Mouse (Mus musculus) naive thymus-derived CD4-positive, alpha-beta T cell, adult 2 months (primary cell): Measurements from ENCODE around the gene Bicc1.

Source experiments
- DNase-seq: peaks from one replicate; pipeline ENCODE4 v3.0.0-alpha.2; 2011; ENCODE audit warnings: low read depth

Gene Bicc1

DNA sequence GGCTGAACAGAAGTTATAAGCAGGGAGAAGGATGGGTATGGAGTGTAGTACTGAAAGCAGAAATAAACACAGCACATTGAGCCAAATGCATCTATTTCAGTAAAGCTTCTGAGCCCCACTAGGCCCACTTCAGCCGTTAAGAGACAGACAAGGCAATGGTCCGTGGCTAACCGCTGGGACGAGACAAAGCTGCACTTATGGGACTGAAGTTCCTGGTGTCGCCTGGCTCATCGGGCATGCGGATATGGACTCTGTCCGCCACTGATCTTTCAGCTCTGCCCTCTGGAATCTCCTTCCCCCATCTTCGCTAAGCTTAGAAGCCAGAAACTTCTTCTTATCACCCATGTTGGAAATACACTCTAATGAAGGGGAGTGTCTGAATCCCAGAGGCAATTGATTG is 106.8 kb downstream of the Bicc1 start:
- DNase-seq = no peak

DNA sequence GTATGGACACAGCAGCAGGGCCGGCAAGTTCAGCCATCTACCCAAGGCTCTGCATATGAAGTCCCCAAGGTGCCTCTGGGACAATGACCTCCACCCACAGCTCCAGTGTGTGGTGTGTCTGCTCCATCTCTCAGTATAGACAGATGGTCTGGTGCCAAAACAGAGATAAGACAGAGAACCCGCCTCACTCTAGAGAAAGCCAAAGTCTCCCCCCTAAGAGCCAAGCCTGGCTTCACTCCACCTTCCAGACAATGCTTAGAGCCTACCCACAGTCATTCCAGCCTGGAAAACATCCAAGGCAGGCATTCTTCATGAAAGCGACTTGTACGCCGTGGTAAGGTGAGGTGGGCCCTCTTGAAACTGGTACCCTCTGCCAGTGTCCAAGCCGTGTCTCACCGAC is 107.3 kb downstream of the Bicc1 start:
- DNase-seq = no peak

DNA sequence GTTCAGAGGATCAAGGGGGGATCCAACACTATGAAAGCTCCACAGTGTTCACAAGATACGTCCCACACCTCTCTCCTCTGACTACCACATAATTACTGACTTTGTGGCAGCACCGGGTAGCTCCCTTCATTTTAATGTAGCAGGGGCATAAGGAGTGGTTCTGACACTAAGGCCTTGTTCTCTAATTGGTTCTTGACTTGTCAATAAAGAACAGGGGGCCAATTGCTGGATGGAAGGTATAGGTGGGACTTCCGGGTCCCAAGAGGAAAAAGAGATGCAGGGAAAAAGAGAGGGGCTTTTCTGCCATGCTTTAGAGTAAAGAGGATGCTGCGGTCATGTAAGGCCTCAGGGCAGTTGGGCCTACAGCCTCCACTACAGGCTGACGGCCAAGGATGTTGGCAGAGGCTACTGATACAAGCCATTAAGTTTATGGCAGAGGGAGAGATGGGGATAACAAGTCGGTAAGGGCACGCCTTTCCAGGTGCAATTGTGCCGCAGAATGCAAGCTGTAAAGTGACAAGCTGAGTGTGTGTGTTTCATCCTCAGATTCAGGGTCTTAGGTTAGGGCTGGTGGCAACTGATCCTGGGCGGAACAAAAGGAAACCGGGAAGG is 108.7 kb downstream of the Bicc1 start:
- DNase-seq = no peak

GRCm38 (mm10) chr10:71049294-71049693 is 110.2 kb downstream of the Bicc1 start:
- no peak for DNase-seq

- no peak for DNase-seq
These were observed 115.1 kb downstream of the Bicc1 start for GRCm38 (mm10) chr10:71044410-71044809.

GRCm38 (mm10) chr10:71041874-71042273 is 117.6 kb downstream of the Bicc1 start:
- DNase-seq = no peak

DNA sequence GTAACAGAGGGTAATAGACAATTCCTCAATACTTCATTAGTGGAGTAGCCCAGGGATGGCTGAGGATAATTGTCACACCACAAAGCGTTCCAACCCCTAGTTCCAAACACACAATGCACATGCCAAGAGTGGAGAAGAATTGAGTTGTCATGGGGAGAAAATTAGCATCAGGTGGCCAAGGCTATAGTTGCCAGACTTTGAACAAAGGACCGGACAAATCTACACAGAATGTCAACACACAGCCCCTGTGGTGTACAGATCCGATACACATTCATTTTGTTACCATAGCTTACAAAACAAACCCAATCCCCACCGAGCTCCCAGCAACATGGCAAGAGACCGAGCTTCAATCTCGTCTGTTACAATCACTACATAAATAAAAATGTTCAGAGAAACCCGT is 123.0 kb downstream of the Bicc1 start:
- DNase-seq = no peak

DNA sequence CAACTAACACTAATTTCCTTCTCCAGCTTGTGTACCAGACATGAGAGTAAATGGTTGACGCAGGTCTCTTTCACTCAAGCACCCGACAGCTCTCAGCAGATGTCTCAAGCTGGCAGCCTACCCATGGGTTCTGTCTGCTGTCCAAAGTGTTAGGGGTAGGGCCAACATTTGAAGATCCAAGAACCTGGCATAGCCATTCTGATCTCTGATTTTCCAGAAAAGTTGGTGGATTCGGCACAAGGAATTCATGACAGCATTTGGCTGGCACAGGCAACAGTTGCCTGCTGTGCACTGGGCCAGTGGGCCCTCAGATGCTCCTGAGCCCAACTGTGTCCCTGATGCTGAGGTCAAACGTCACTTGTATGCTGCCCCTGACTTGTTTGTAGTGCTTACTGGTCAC is 130.5 kb downstream of the Bicc1 start:
- no peak for DNase-seq

- no peak for DNase-seq
These were observed 131.2 kb downstream of the Bicc1 start for GRCm38 (mm10) chr10:71028066-71028844.

GRCm38 (mm10) chr10:71025131-71025894 is 134.2 kb downstream of the Bicc1 start:
- no peak for DNase-seq

DNA sequence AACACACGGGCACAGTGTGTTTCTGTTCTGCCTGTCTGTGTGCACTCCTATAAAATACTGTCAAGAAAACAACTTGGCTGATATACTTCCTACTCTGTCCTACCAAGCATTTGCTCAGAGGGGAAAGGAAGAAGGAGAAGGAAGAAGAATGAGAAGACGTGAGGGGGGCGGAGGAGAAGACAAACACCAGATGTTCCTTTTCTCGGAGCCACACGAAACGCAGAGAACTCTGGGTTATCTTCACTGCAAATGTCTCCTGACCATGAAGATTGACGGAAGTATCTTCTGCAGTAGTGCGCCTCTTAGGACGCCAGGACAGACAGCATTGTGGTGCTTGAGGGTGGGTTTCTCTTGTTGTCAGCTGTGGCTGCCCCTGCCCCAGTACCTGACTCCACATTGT is 134.8 kb downstream of the Bicc1 start:
- DNase-seq = no peak

- no peak for DNase-seq
These were observed 136.0 kb downstream of the Bicc1 start for GRCm38 (mm10) chr10:71023471-71023870.

DNA sequence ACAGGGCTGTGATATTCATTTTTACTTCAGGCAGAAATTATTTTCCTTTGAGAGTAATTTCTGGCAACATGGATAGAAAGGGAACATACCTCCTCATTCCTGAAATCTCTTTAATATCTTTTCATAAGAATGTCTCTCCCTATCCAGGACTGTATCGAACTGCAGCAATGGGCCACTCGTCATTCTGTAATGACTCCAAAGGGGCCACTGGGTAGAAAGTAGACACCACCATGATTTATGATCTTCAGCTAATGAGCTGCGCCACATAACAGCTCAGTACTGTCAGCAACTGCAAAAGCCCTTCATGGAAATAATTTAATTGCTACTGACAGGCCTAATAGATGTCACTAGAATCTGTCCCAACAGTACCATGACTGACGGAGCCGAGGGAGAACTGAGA is 139.0 kb downstream of the Bicc1 start:
- no peak for DNase-seq

DNA sequence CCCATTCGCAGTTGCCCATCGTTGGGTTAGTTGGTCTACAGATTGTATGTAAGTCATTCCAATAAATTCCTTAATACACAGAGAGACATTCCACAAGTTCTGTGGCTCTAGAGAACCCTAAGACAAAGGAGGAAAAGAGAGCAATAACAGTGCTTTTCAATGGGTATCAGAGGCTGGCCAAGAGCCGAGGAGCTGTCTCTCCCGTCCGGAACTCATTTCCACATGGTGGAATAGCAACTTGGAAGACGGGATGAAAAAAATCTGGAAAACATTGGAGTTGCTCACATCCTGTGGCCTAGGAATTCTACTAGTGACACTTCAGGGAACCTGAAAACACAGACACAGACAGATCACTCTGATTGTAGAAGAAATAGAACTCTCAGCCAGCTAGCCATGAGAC is 139.7 kb downstream of the Bicc1 start:
- DNase-seq = no peak

- no peak for DNase-seq
These were observed 149.6 kb downstream of the Bicc1 start for GRCm38 (mm10) chr10:71009771-71010496.

GRCm38 (mm10) chr10:71008721-71009120 is 150.8 kb downstream of the Bicc1 start:
- no peak for DNase-seq

DNA sequence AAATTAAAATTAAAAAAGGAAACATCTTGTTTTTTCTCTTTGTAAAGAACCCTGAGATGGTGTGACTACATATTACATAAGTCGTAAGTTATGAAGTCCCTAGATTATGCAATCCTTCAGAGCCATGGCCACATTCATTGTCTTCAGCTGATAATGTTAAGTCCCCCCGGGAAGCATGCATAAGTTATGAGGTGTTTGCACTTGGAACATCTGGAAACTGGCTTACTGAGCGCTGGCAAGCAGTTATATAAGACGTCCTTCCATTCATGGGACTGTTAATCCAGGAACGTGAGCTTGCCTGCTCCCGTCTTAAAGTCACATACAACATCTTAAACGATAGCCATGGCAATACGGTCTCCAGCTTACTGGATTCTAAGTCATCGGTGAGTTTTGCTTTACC is 151.5 kb downstream of the Bicc1 start:
- DNase-seq = no peak

DNA sequence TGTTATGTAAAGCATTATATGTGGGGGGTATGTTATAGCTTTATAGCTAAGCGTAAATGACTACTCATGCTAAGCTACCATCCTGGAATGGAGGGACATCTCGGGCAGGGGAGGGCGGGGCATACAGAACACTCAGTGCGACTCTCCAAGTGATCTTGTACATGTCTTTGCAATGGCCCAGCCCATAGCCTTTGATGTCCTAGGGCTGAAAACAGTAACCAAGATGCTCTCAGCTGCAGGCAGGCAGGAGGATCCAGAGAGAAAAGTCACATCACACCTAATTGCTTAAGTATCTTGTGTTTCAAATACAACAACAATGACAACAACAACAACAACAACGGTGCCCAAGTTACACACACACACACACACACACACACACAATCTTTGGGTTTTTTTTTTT is 152.0 kb downstream of the Bicc1 start:
- DNase-seq = no peak

- DNase-seq = no peak
These were observed 152.5 kb downstream of the Bicc1 start for GRCm38 (mm10) chr10:71007001-71007400.

DNA sequence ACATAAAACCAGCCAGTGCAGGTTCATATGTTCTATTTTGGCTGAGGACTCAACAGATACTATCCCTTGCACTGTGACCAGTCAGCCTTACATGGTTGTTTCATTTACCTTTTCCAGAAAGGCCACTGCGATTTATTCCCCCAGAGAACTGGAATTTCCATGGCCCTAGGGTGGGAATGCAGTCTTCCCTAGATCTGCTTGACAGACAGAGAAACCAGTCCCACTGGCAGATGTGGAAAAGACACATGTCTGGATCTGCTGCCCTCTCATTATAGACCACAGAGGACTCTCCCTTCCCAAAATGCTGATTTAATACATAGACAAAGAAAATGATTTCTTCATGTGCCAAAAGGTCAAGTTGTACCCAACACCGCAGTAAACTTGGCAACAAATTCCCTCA is 156.6 kb downstream of the Bicc1 start:
- DNase-seq = no peak

DNA sequence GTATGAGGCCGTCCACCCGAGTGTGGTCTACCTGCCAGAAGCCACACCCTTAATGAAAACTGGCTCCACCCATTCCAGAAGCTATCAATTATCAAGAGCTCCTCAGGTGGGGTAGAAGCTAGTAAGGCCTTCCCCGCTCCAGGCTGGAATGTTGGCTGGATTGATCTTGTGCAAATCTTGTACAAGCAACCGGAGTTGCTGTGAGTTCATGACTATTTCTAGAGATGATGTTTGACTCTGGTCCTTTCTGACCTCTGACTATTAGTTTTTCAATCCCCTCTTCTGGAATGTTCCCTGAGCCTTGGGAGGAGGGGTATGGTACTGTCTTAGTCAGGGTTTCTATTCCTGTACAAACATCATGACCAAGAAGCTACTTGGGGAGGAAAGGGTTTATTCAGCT is 157.3 kb downstream of the Bicc1 start:
- DNase-seq = no peak

- no peak for DNase-seq
These were observed 161.4 kb downstream of the Bicc1 start for GRCm38 (mm10) chr10:70998136-70998535.

- no peak for DNase-seq
These were observed 163.4 kb downstream of the Bicc1 start for GRCm38 (mm10) chr10:70996051-70996450.
